Mouse (Mus musculus): ENCODE results near the gene Hnrnpu.

- TF ChIP-seq ZC3H11A (IDR thresholded peaks at IDR 0.05; ENCODE audit: borderline replicate concordance, low read depth, low read length) (peak; percentile 17; the same call in 1 of the 2 replicates), MAFK (IDR thresholded peaks at IDR 0.05; ENCODE audit: insufficient read depth, low read depth, low read length) (peak; percentile 84), ZNF384 (IDR thresholded peaks at IDR 0.05; ENCODE audit: low read depth, low read length) (no peak), HCFC1 (IDR thresholded peaks at IDR 0.05; ENCODE audit: borderline replicate concordance, insufficient read depth, low read length) (no peak)
Observed at GRCm38 (mm10) chr1:178360702-178361101, 23.1 kb upstream of the Hnrnpu start.
